Mouse (Mus musculus) kidney, adult 2 months (tissue): ENCODE measurements around the gene Ppfibp1.
"Not testable (repeated sequence)": the region's sequence is repeated elsewhere in the genome, so short reads cannot be mapped to it uniquely, and the experiment has no call there.

ENCODE experiments used
- CTCF ChIP-seq: fragments of 200-500 bp; conservative IDR thresholded peaks from 2 replicates; pipeline ENCODE4 v1.5.1; 2011; ENCODE audit warnings: low read depth, mild to moderate bottlenecking, control low read depth, low read length, moderate library complexity, mixed read lengths; ENCODE audit not compliant: insufficient read depth, insufficient read length
- POLR2A ChIP-seq: fragments of 200-500 bp; IDR thresholded peaks from one replicate; pipeline ENCODE4 v1.6.1; 2011; ENCODE audit warnings: low read depth, low read length, control low read depth

DNA sequence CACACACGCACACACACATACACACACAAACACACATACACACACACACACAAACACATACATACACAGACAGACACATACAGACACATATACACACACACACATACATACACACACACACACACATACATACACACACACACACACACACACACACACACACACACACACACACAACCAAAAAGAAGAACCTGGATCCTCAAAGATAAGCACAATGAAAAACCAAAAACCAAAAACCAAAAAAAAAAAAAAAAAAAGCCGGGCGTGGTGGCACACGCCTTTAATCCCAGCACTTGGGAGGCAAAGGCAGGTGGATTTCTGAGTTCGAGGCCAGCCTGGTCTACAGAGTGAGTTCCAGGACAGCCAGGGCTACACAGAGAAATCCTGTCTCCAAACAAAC lies 23.9 kb upstream of the Ppfibp1 start:
- TF ChIP-seq CTCF, POLR2A: not testable (repeated sequence)
